Mouse (Mus musculus) thymus, adult 2 months (tissue): ENCODE measurements around the gene Slc35a3. TPM values are rescaled to one million over a fixed set of nuclear protein-coding genes. Genes with fewer than 3 reads are reported as not detected.

Source experiments
- DNase-seq: peaks from one replicate; pipeline ENCODE4 v3.0.0; 2021
- H3K27ac ChIP-seq: fragments of 200-500 bp; 2 replicates; pipeline ENCODE4 v1.5.1; 2012; ENCODE audit warnings: low read length, control low read depth; ENCODE audit not compliant: control insufficient read depth, insufficient read depth
- H3K27me3 ChIP-seq: fragments of 200-500 bp; 2 replicates; pipeline ENCODE4 v1.6.1; 2012; ENCODE audit warnings: mild to moderate bottlenecking, low read length, moderate library complexity, mixed read lengths; ENCODE audit not compliant: control insufficient read depth, insufficient read depth
- H3K36me3 ChIP-seq: fragments of 200-500 bp; 2 replicates; pipeline ENCODE4 v1.6.1; 2012; ENCODE audit warnings: mild to moderate bottlenecking, low read length, moderate library complexity; ENCODE audit not compliant: control insufficient read depth, insufficient read depth
- H3K4me1 ChIP-seq: fragments of 200-500 bp; replicated peaks from 2 replicates; pipeline ENCODE4 v1.6.1; 2012; ENCODE audit warnings: low read length; ENCODE audit not compliant: control insufficient read depth, insufficient read depth
- H3K4me3 ChIP-seq: fragments of 200-500 bp; 2 replicates; pipeline ENCODE4 v1.5.1; 2012; ENCODE audit warnings: mild to moderate bottlenecking, low read length, control low read depth, moderate library complexity; ENCODE audit not compliant: control insufficient read depth, insufficient read depth
- CTCF ChIP-seq: fragments of 200-500 bp; IDR thresholded peaks from 2 replicates; pipeline ENCODE4 v1.5.1; 2012; ENCODE audit warnings: mild to moderate bottlenecking, control low read depth, low read length, moderate library complexity, borderline replicate concordance; ENCODE audit not compliant: control insufficient read depth, poor library complexity, insufficient read depth; ENCODE audit errors: extremely low read depth
- POLR2A ChIP-seq: fragments of 200-500 bp; IDR thresholded peaks from 2 replicates; pipeline ENCODE4 v1.6.1; 2012; ENCODE audit warnings: mild to moderate bottlenecking, low read length, control low read depth, moderate library complexity; ENCODE audit not compliant: control insufficient read depth, poor library complexity, insufficient read depth; ENCODE audit errors: extremely low read depth
- WGBS: fragments of 180-500 bp; shearing (Covaris S2); methylation state at CpG from one replicate; pipeline ENCODE4 v1.1.7; 2018; 5-methylcytosine and 5-hydroxymethylcytosine counted together
- polyA plus RNA-seq: library from polyadenylated mRNA; depleted of rRNA; stranded (reverse); fragments of >200 nt; gene quantifications from 2 replicates; pipeline ENCODE4 v1.2.3, GENCODE M21; 2012; rRNA removed

Slc35a3 gene
- polyA plus RNA-seq, 1 experiment, result 6.8 TPM

DNA sequence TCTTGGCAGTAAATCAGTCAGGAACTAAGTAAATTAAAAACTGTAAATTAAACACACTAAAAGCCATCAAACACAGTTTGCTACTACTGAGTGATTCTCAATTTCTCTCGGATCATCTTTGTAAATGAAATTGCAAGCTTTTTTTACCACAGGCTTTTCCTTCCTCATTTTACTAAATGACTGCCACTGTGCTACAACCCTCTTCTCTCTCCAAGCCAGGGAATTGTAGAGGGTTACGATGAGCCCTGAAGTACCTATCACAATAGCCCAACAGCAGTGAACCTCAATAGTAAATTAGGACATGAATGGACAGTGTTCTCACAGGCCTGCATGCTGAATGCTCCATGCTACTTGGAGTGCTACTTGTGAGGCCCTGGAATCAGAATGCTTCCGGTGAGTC, 78.5 kb downstream of the Slc35a3 start:
- TF ChIP-seq POLR2A (no peak), CTCF (no peak)
- no peak for DNase-seq
- H3K36me3 ChIP-seq, result peaks cover 47% of the 10 kb centered on the region
- no peaks in the 10 kb centered on the region for H3K4me1 ChIP-seq
- H3K27ac ChIP-seq, result no peak overlapping the region
- no peak overlapping the region for H3K4me3 ChIP-seq
- H3K27me3 ChIP-seq, result no peaks in the 10 kb centered on the region
- 73% methylated on average over 3 of the region's 3 CpGs for WGBS

DNA sequence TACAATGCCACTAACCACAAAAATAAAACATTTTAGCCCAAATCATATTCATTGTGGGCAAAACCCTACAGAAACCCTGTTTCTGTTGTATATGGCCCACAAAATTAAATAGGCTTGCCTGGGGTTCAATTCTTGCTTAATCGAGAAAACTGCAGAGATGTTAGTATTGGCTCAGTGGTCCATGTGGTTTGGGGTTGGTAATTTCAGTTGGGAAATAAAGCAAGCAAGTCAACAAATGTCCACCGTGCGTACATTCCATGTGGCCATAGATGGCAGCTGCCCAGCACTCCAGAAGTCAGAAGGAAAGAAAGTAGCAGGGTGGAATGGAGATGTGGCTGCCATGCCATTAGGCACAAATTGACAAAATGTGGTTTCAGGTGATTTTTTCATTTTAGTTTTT, 79.7 kb downstream of the Slc35a3 start:
- Histone ChIP-seq H3K36me3 (peaks cover 47% of the 10 kb centered on the region), H3K4me3 (no peak overlapping the region), H3K4me1 (no peaks in the 10 kb centered on the region), H3K27me3 (no peaks in the 10 kb centered on the region), H3K27ac (no peak overlapping the region)
- no peak for TF ChIP-seq CTCF
- no peak for TF ChIP-seq POLR2A
- whole genome bisulfite sequencing, result 93% methylated on average over 3 of the region's 3 CpGs
- DNase-seq, result no peak

DNA sequence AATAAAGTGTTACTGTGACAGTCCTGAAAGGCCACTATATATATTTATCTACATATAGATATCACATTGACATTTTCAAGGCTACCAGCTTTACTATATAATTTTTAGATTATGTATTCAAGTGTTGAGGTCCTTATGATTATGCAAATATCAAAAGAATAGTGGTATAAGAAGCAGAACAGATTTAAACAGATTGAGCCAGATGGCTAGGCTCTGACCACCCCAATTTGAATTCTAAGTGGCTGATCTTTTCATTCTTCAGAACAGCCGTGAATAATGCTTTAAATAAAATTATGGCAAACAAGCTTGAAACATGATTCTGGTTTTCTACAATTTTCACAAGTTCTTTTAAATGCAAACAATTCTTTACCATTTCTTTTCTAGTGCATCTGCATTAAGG, 81.2 kb downstream of the Slc35a3 start:
- H3K4me1 ChIP-seq, result no peaks in the 10 kb centered on the region
- DNase-seq, result no peak
- H3K27me3 ChIP-seq, result no peaks in the 10 kb centered on the region
- no peak for TF ChIP-seq POLR2A
- H3K27ac ChIP-seq, result no peak overlapping the region
- WGBS, result 94% methylated on average over 1 of the region's 1 CpGs
- H3K4me3 ChIP-seq, result no peak overlapping the region
- H3K36me3 ChIP-seq, result peaks cover 43% of the 10 kb centered on the region

DNA sequence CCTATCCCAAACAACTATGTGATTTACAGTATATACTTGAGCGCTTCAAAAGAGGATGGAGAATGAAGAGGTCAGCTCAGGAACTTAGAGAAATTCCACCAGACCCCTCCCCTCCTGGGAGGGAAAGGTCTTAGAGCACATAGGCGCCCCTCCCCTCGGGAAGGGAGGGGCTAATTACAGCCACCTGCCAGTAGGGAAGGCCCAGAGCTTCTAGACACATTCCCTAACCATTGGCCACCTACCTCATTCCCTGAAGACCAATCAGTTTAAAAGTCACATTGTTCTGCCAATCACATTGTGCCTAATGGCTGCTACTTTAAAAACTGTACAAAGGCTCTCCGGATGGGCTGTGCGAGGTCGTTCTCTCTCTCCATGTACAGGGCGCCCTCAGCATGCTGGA, 90.0 kb downstream of the Slc35a3 start:
- DNase-seq, result no peak
- H3K27ac ChIP-seq, result no peak overlapping the region
- H3K36me3 ChIP-seq, result peaks cover 24% of the 10 kb centered on the region
- WGBS, result 96% methylated on average over 7 of the region's 7 CpGs
- H3K27me3 ChIP-seq, result no peaks in the 10 kb centered on the region
- no peaks in the 10 kb centered on the region for H3K4me1 ChIP-seq
- no peak overlapping the region for H3K4me3 ChIP-seq
- TF ChIP-seq CTCF, result no peak

DNA sequence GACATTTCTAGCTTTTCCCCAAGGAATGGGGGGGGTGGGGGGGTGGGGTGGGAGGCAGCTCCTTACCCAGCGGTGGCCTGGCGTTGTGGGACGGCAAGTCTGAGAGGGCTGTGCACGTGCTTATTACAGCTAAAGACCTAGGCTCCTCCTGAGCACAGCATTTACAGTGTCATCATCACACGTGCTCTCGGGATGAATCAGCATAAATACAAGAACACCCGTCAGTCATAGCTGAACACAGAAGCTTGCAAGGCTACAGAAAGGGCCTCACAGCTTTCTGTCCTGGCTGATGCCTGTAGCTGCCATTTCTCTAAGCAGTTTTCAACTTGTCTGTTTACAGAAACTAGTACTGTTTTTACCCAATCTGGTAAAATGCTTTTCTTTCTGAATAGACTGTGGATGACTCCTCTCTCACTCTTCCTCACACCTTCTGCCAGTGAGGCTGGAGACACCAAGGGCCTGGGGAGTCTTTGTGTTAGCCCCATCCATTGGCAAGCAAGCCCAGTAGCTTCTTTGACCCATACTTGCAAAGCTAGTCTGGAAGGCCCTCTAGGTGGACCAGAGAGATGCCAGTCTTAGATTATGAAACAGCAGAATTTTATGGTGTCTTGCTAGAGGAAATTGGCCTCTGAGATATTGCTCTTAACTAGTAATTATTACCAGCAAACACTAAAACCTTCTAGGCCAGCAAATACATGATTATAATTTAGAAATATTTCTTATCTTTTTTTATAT, 91.8 kb downstream of the Slc35a3 start:
- WGBS, result 82% methylated on average over 7 of the region's 7 CpGs
- Histone ChIP-seq H3K27me3 (no peaks in the 10 kb centered on the region), H3K36me3 (peaks cover 30% of the 10 kb centered on the region), H3K27ac (no peak overlapping the region), H3K4me1 (no peaks in the 10 kb centered on the region), H3K4me3 (no peak overlapping the region)
- DNase-seq, result no peak
- TF ChIP-seq CTCF (no peak), POLR2A (no peak)

Other genes with a start within 250 kb of the Slc35a3 start
- 34.9 and 36.7 TPM in 2 replicates for gene Rtca, start 204.6 kb downstream of the Slc35a3 start, polyA plus RNA-seq
- gene Dbt, start 199.8 kb downstream of the Slc35a3 start, polyA plus RNA-seq, result 7.4 and 8.7 TPM in 2 replicates
- 0.31 and 1.7 TPM in 2 replicates for gene Lrrc39, start 149.9 kb downstream of the Slc35a3 start, polyA plus RNA-seq
- 7.6 and 8.9 TPM in 2 replicates for gene Sass6, start 117.8 kb downstream of the Slc35a3 start, polyA plus RNA-seq
- gene Trmt13, start 98.2 kb downstream of the Slc35a3 start, polyA plus RNA-seq, result 10.7 and 12.9 TPM in 2 replicates
- 25.2 and 28.6 TPM in 2 replicates for gene Mfsd14a, start 50.2 kb downstream of the Slc35a3 start, polyA plus RNA-seq
- gene Gm43191, start 31.6 kb downstream of the Slc35a3 start, polyA plus RNA-seq, result not detected in 2 replicates
- 8.0 and 8.9 TPM in 2 replicates for gene Agl, start 95.3 kb upstream of the Slc35a3 start, polyA plus RNA-seq
- 19.2 and 24.8 TPM in 2 replicates for gene Frrs1, start 146.6 kb upstream of the Slc35a3 start, polyA plus RNA-seq